Mouse (Mus musculus): ENCODE data around the gene Mbtps1. TPM values are rescaled to one million over a fixed set of nuclear protein-coding genes. Genes with fewer than 3 reads are reported as not detected.

Gene Mbtps1
- polyA plus RNA-seq, 1 experiment from 2014 or later = 96.3 TPM

- Histone ChIP-seq H3K9me3 (no peaks in the 10 kb centered on the region), H3K4me1 (peaks cover 9% of the 10 kb centered on the region), H3K4me3 (replicated peaks) (no peak overlapping the region), H3K4me2 (no peak overlapping the region), H3K36me3 (no peaks in the 10 kb centered on the region), H3K9ac (no peak overlapping the region), H3K27ac (no peak overlapping the region), H3K27me3 (replicated peaks) (peaks cover 3% of the 10 kb centered on the region; the same call in 1 of the 2 replicates)
- ATAC-seq (ENCODE audit: insufficient read depth, low FRiP score, low read depth) = no peak
- WGBS = 32% methylated on average over 13 of the region's 13 CpGs
Measured at GRCm38 (mm10) chr8:119579096-119579495, 20.6 kb upstream of the Mbtps1 start.

GRCm38 (mm10) chr8:119575366-119575726 is 16.8 kb upstream of the Mbtps1 start:
- peak overlapping the region; percentile 96 for H3K4me2 ChIP-seq
- no peaks in the 10 kb centered on the region for H3K9me3 ChIP-seq
- H3K9ac ChIP-seq = peak overlapping the region; percentile 60; the same call in 1 of the 2 replicates
- H3K4me1 ChIP-seq = peaks cover 19% of the 10 kb centered on the region
- peak; percentile 2; the same call in 1 of the 2 replicates for ATAC-seq (ENCODE audit: insufficient read depth, low FRiP score, low read depth)
- 1% methylated on average over 16 of the region's 16 CpGs for WGBS
- no peak overlapping the region for H3K27ac ChIP-seq
- H3K27me3 ChIP-seq (replicated peaks) = peaks cover 3% of the 10 kb centered on the region; the same call in 1 of the 2 replicates
- H3K4me3 ChIP-seq (replicated peaks) = peak overlapping the region; percentile 68
- H3K36me3 ChIP-seq = no peaks in the 10 kb centered on the region

GRCm38 (mm10) chr8:119574437-119575365 is 16.2 kb upstream of the Mbtps1 start, which contains the start of the genes Hsdl1 and Dnaaf1:
TSS of gene Hsdl1 (minus strand) at chr8:119575183.
TSS of gene Dnaaf1 (plus strand) at chr8:119575235.
- H3K9ac ChIP-seq = peak within 1 kb of the TSS; percentile 60

GRCm38 (mm10) chr8:119572411-119572810 is 13.9 kb upstream of the Mbtps1 start:
- H3K9ac ChIP-seq = no peak overlapping the region
- peaks cover 3% of the 10 kb centered on the region; the same call in 1 of the 2 replicates for H3K27me3 ChIP-seq (replicated peaks)
- H3K27ac ChIP-seq = peak overlapping the region; percentile 23; the same call in 1 of the 2 replicates
- H3K4me1 ChIP-seq = peaks cover 19% of the 10 kb centered on the region
- H3K9me3 ChIP-seq = no peaks in the 10 kb centered on the region
- H3K4me3 ChIP-seq (replicated peaks) = no peak overlapping the region
- no peak overlapping the region for H3K4me2 ChIP-seq
- no peak for ATAC-seq (ENCODE audit: insufficient read depth, low FRiP score, low read depth)
- no peaks in the 10 kb centered on the region for H3K36me3 ChIP-seq
- WGBS = 70% methylated on average over 4 of the region's 4 CpGs

More at GRCm38 (mm10) chr8:119574437-119575365, 16.2 kb upstream of the Mbtps1 start, which contains the start of the genes Hsdl1 and Dnaaf1:
- Histone ChIP-seq H3K27me3 (replicated peaks) (peaks cover 3% of the 10 kb centered on the region; the same call in 1 of the 2 replicates), H3K4me2 (peak within 1 kb of the TSS; percentile 96), H3K36me3 (no peaks in the 10 kb centered on the region), H3K4me3 (replicated peaks) (peak within 1 kb of the TSS; percentile 68), H3K9me3 (no peaks in the 10 kb centered on the region), H3K4me1 (peaks cover 19% of the 10 kb centered on the region), H3K27ac (peak within 1 kb of the TSS; percentile 49)
- under 1% methylated on average over 89 of the region's 97 CpGs for WGBS
- ATAC-seq (ENCODE audit: insufficient read depth, low FRiP score, low read depth) = peak; percentile 82

GRCm38 (mm10) chr8:119571135-119571534 is 12.6 kb upstream of the Mbtps1 start:
- no peaks in the 10 kb centered on the region; the same call in 1 of the 2 replicates for H3K27me3 ChIP-seq (replicated peaks)
- H3K9ac ChIP-seq = no peak overlapping the region
- no peak for ATAC-seq (ENCODE audit: insufficient read depth, low FRiP score, low read depth)
- H3K4me2 ChIP-seq = no peak overlapping the region
- no peak overlapping the region for H3K27ac ChIP-seq
- WGBS = 80% methylated on average over 6 of the region's 6 CpGs
- H3K4me1 ChIP-seq = peaks cover 19% of the 10 kb centered on the region
- H3K36me3 ChIP-seq = 0 out of 2 replicates have a peak, but pooled peaks cover 5% of the 10 kb centered on the region
- no peaks in the 10 kb centered on the region for H3K9me3 ChIP-seq
- no peak overlapping the region for H3K4me3 ChIP-seq (replicated peaks)

- H3K4me1 ChIP-seq = peaks cover 15% of the 10 kb centered on the region
- H3K27ac ChIP-seq = no peak overlapping the region
- no peak overlapping the region for H3K9ac ChIP-seq
- H3K4me3 ChIP-seq (replicated peaks) = no peak overlapping the region
- no peak overlapping the region for H3K4me2 ChIP-seq
- ATAC-seq (ENCODE audit: insufficient read depth, low FRiP score, low read depth) = no peak
- 45% methylated on average over 4 of the region's 4 CpGs for WGBS
- peaks cover 14% of the 10 kb centered on the region for H3K36me3 ChIP-seq
- H3K9me3 ChIP-seq = no peaks in the 10 kb centered on the region
- no peaks in the 10 kb centered on the region for H3K27me3 ChIP-seq (replicated peaks)
Measured at GRCm38 (mm10) chr8:119569881-119570280, 11.3 kb upstream of the Mbtps1 start.

- 59% methylated on average over 7 of the region's 7 CpGs for WGBS
- H3K36me3 ChIP-seq = peaks cover 14% of the 10 kb centered on the region
- H3K9me3 ChIP-seq = no peaks in the 10 kb centered on the region
- no peak overlapping the region for H3K4me3 ChIP-seq (replicated peaks)
- no peak for ATAC-seq (ENCODE audit: insufficient read depth, low FRiP score, low read depth)
- no peak overlapping the region for H3K9ac ChIP-seq
- no peak overlapping the region for H3K27ac ChIP-seq
- peaks cover 9% of the 10 kb centered on the region for H3K4me1 ChIP-seq
- no peak overlapping the region for H3K4me2 ChIP-seq
- H3K27me3 ChIP-seq (replicated peaks) = no peaks in the 10 kb centered on the region
Measured at GRCm38 (mm10) chr8:119568951-119569350, 10.4 kb upstream of the Mbtps1 start.

GRCm38 (mm10) chr8:119568251-119568650 is 9.7 kb upstream of the Mbtps1 start:
- WGBS = 82% methylated on average over 9 of the region's 9 CpGs
- H3K9ac ChIP-seq = no peak overlapping the region
- no peak for ATAC-seq (ENCODE audit: insufficient read depth, low FRiP score, low read depth)

GRCm38 (mm10) chr8:119566367-119566766 is 7.8 kb upstream of the Mbtps1 start:
- no peak overlapping the region for H3K4me3 ChIP-seq (replicated peaks)
- no peak overlapping the region for H3K4me2 ChIP-seq
- no peak for ATAC-seq (ENCODE audit: insufficient read depth, low FRiP score, low read depth)
- peaks cover 22% of the 10 kb centered on the region for H3K36me3 ChIP-seq
- no peak overlapping the region for H3K27ac ChIP-seq
- 77% methylated on average over 11 of the region's 11 CpGs for WGBS
- H3K9me3 ChIP-seq = no peaks in the 10 kb centered on the region
- no peaks in the 10 kb centered on the region for H3K27me3 ChIP-seq (replicated peaks)
- no peaks in the 10 kb centered on the region for H3K4me1 ChIP-seq
- no peak overlapping the region for H3K9ac ChIP-seq

More at GRCm38 (mm10) chr8:119568251-119568650, 9.7 kb upstream of the Mbtps1 start:
- H3K4me1 ChIP-seq = peaks cover 5% of the 10 kb centered on the region; the same call in 1 of the 2 replicates
- H3K36me3 ChIP-seq = peaks cover 21% of the 10 kb centered on the region
- no peak overlapping the region for H3K4me3 ChIP-seq (replicated peaks)
- H3K27me3 ChIP-seq (replicated peaks) = no peaks in the 10 kb centered on the region
- no peaks in the 10 kb centered on the region for H3K9me3 ChIP-seq
- H3K27ac ChIP-seq = no peak overlapping the region
- H3K4me2 ChIP-seq = no peak overlapping the region

GRCm38 (mm10) chr8:119563849-119564251 is 5.3 kb upstream of the Mbtps1 start:
- Histone ChIP-seq H3K4me3 (replicated peaks) (no peak overlapping the region), H3K9me3 (no peaks in the 10 kb centered on the region), H3K27ac (no peak overlapping the region), H3K4me1 (0 out of 2 replicates have a peak, but pooled peaks cover 4% of the 10 kb centered on the region), H3K9ac (no peak overlapping the region), H3K36me3 (peaks cover 22% of the 10 kb centered on the region), H3K27me3 (replicated peaks) (no peaks in the 10 kb centered on the region), H3K4me2 (no peak overlapping the region)
- 90% methylated on average over 14 of the region's 14 CpGs for WGBS
- ATAC-seq (ENCODE audit: insufficient read depth, low FRiP score, low read depth) = no peak

- H3K9ac ChIP-seq = 0 out of 2 replicates have a peak overlapping the region, but pooled peaks have one; percentile 37
- H3K4me1 ChIP-seq = peaks cover 19% of the 10 kb centered on the region; the same call in 1 of the 2 replicates
- H3K27ac ChIP-seq = no peak overlapping the region
- 0 out of 2 replicates have a peak, but pooled peaks cover 8% of the 10 kb centered on the region for H3K36me3 ChIP-seq
- H3K4me2 ChIP-seq = 0 out of 2 replicates have a peak overlapping the region, but pooled peaks have one; percentile 57
- no peaks in the 10 kb centered on the region for H3K9me3 ChIP-seq
- WGBS = 80% methylated on average over 6 of the region's 6 CpGs
- no peaks in the 10 kb centered on the region for H3K27me3 ChIP-seq (replicated peaks)
- ATAC-seq (ENCODE audit: insufficient read depth, low FRiP score, low read depth) = no peak
- H3K4me3 ChIP-seq (replicated peaks) = peak overlapping the region; percentile 94; the same call in 1 of the 2 replicates
Measured at GRCm38 (mm10) chr8:119559402-119559720, 826 bp upstream of the Mbtps1 start.
